Mouse (Mus musculus): ENCODE data around the gene Ptcd3. TPM values are rescaled to one million over a fixed set of nuclear protein-coding genes. Genes with fewer than 3 reads are reported as not detected.

The Ptcd3 gene
- 10 to 100 TPM; 74.3 to 74.8 TPM for total RNA-seq (2021)
- long read RNA-seq, experiment 1, partial matches to known transcripts, result 3 of 59 reads
- long read RNA-seq, experiment 1, other reads (novel, unspliced or antisense), result 56 of 59 reads
- long read RNA-seq, experiment 2, partial matches to known transcripts, result 2 of 20 reads
- long read RNA-seq, experiment 2, other reads (novel, unspliced or antisense), result 18 of 20 reads

DNA sequence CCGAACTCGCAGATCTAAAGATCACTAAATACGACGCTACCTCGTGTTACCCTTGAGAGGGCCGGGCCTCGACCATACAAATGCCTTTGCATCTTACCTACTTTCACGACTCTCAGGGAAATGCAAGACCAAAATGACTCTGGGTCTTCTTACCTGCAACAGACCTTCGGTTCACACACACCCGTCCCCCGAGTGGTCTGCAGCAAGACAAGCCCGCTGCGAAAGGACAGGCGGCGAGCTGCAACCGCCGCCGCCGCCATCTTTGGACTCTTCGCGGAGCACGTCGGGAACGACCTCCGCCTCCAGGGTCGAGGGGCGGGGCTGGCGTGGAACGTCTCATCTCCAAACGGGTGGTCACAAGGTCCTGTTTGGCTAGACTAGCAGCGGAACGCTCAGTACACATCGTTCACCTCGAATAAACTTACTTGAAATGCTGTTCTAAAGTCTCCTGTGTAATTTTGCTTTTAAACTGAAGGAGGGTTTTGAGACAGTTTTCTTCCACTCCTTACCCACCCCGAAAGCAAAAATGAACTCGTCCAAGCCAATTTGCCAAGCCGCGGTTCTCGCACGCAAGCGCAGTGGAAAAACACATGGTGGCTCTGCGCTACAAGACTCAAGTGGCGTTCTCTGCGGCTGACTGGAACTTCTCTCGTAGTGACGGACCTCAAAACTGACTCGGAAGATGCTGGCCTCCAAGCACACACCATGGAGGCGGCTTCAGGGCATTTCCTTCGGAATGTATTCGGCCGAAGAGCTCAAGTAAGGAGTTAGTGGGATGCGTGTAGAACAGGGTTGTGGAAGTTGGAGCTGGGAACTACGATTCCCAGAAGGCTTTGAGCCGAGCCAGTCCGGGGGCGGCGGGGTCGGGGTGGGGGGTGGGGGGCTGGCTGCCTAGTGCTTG is at the start of gene Ptcd3, which contains the start of gene Polr1a:
Gene Ptcd3, minus strand, starts transcription at position 270 of the 901 bp plus-strand sequence.
Gene Polr1a, plus strand, starts transcription at position 573 of the 901 bp plus-strand sequence.
- Histone ChIP-seq H3K4me3 (peak within 1 kb of the TSS; percentile 68), H3K27ac (peak within 1 kb of the TSS; percentile 100)
- peak; percentile 88 to 92 for DNase-seq (ENCODE audit: extremely low spot score in 1 of 2, low spot score in 2 of 2)
- intact Hi-C loops (cut with DNase I), result loop anchor here (10.0 kb wide), 1 partner anchor 426 kb away; no protein-coding TSS in a partner anchor
- no peak; the same call in 1 of the 2 replicates for TF ChIP-seq CTCF (IDR thresholded peaks at IDR 0.05)

DNA sequence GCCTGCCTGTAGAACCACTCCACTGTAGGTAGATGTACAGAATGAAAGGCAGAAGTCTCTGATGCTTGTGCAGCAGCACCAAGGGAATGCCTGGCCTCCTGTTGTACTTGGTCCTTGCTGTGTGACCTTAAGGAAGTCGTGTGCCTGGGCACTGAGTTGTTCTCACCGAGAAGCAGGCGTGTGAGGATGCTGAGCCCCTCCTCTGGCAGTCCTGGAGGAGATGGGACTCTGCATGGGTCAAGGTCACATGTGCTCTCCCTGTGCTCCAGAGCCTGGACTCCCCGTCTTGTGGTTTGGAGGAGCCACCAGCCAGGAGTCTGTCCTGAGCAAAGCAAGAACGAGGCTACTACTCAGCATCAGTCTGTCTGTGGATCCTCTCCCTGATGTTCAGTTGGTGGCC is 42.6 kb upstream of the Ptcd3 start:
- no peak for TF ChIP-seq CTCF (IDR thresholded peaks at IDR 0.05)
- no peak for DNase-seq (ENCODE audit: extremely low spot score in 1 of 2, low spot score in 2 of 2)
- H3K4me3 ChIP-seq, result no peak overlapping the region
- intact Hi-C loops (cut with DNase I), result no loop called here
- H3K27ac ChIP-seq, result no peak overlapping the region

DNA sequence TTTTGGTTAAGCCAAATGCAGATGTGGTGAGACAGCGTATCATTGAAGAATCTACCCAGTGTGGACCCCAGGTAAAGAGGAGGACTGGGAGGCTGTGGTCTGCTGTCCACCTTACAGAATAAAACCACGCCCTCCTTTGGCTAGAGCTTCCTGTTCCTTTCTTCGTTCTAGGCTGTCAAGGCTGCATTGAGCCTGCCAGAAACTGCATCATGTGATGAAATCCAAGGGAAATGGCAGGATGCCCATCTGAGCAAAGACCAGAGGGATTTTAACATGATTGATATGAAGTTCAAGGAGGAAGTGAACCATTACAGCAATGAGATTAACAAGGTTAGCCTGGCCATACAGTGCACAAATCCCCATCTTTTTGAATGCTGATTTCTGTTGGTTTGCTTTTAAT is 42.0 kb upstream of the Ptcd3 start:
- intact Hi-C loops (cut with DNase I), result no loop called here
- DNase-seq (ENCODE audit: extremely low spot score in 1 of 2, low spot score in 2 of 2), result no peak
- no peak for TF ChIP-seq CTCF (IDR thresholded peaks at IDR 0.05)
- Histone ChIP-seq H3K27ac (no peak overlapping the region), H3K4me3 (no peak overlapping the region)

DNA sequence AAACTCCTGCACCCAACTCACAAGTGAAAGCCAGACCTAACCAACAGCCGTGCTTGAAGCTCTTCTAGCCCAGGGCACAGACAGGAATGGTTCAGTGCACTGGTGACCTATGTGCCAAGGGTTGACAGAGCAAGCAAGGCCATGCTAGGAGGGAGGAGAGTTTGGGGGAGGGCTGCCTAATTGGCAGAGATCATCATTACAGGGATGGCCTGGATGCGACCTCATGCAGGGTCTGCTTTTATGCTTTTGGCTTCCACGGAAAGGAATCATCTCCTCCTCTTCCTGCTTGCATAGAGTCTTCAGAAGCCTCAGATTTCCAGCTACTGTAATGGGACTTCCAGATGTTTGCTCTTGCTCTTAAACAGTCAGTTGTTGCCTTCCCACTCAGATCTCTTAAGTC is 41.2 kb upstream of the Ptcd3 start:
- TF ChIP-seq CTCF (IDR thresholded peaks at IDR 0.05), result no peak
- no peak overlapping the region for H3K4me3 ChIP-seq
- H3K27ac ChIP-seq, result no peak overlapping the region
- intact Hi-C loops (cut with DNase I), result no loop called here
- DNase-seq (ENCODE audit: extremely low spot score in 1 of 2, low spot score in 2 of 2), result no peak

DNA sequence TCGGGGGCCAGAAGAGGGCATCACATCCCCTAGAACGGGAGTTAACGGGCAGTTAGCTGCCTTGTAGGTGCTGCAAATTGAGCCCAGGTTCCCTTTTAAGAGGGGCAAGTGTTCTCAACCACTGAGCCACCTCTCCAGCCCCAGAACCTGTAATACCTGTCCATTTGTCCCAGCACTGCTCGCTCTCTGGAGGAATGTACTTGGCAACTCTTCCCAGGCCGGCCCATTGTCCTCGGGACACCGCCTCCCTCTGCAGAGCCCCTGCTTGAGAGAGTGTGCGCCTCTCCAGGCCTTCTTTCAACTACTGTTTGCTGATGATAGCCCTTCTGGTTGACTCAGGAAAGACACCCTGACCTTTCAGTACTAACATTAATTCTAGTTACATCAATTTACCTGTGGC is 37.6 kb upstream of the Ptcd3 start:
- no peak overlapping the region for H3K27ac ChIP-seq
- no peak overlapping the region for H3K4me3 ChIP-seq
- TF ChIP-seq CTCF (IDR thresholded peaks at IDR 0.05), result no peak; the same call in 1 of the 2 replicates
- intact Hi-C loops (cut with DNase I), result no loop called here
- DNase-seq (ENCODE audit: extremely low spot score in 1 of 2, low spot score in 2 of 2), result no peak

DNA sequence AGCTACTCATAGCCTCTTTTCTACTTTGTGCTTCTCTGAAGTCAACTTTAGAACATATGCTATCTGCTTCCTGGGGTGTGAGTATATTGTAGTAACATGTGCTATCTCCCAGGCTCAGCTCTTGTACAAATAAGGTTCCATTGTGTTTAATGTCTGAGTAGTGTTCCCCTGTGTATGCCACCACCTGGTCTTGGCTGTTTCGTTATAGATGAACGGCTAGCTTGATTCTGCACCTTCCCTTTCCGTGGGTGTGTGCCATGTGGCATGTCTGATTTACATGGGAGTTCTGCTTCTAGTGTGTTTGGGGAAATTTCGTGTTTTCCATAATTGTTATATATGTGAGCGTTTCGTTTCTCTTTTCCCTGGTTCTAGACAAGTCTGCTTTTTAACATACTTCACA is 36.6 kb upstream of the Ptcd3 start:
- Histone ChIP-seq H3K4me3 (no peak overlapping the region), H3K27ac (no peak overlapping the region)
- TF ChIP-seq CTCF (IDR thresholded peaks at IDR 0.05), result no peak
- no peak for DNase-seq (ENCODE audit: extremely low spot score in 1 of 2, low spot score in 2 of 2)
- intact Hi-C loops (cut with DNase I), result no loop called here

DNA sequence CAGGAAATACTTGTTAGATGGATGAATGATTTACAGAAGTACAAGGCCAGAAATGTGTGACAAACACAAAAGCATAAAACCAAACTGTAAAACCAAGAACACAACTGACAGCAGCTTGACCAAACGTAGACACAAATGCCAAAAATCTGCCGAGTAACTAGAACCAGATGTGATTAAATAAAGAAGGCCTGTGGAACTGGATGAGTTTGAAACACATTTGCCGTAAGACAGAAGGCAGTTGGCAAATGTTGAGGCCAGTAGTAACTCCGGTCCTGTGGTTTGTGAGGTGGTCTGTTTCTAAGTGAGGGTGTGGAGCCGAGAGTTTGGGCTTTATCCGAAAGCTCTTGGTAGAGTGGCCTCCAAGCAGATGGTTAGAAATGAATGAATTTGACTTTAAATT is 32.4 kb upstream of the Ptcd3 start:
- intact Hi-C loops (cut with DNase I), result no loop called here
- no peak for TF ChIP-seq CTCF (IDR thresholded peaks at IDR 0.05)
- Histone ChIP-seq H3K4me3 (no peak overlapping the region), H3K27ac (no peak overlapping the region)
- no peak for DNase-seq (ENCODE audit: extremely low spot score in 1 of 2, low spot score in 2 of 2)

DNA sequence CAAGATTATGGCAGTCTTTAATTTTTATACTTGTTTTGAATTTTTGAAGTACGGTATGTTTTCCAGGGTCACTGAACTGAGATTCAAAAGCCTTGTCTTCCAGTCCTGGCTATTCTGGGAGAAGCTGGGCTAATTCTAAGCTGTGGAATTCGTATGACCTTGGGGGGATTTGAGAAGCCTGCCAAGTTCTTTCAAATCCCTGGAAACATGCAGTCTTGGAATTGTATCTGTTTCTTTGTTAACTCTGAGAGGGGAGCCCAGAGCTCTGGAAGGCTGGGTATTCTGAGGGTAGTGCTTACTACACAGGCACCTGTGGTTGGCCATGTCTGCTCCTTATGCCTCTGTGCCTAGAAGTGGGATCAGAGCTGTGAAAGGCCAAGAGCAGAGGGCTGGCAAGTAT is 27.2 kb upstream of the Ptcd3 start:
- no peak for DNase-seq (ENCODE audit: extremely low spot score in 1 of 2, low spot score in 2 of 2)
- Histone ChIP-seq H3K4me3 (no peak overlapping the region), H3K27ac (no peak overlapping the region)
- intact Hi-C loops (cut with DNase I), result no loop called here
- no peak for TF ChIP-seq CTCF (IDR thresholded peaks at IDR 0.05)

DNA sequence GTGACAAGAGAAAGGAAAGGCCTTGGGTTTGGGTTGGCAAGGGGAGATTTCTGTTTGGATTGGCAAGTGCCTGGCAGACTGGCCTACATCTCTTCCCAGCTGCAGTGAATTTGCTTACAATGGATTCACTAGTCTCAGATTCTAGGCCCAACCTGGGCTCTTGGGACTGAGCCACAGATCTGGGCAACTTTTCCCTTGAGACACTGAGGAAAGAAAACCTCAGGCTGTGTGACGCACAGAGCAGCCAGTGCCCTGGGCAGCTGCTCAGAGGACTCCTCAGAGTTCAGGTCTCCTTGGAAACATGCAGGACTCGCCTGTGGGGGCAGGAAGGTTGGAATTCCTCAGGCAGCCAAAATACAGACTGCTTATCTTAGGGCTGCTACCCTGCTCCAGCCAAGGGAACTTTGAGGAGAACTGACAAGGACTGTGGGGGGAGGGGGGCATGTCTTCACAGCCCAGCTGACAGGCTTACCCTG is 25.6 kb upstream of the Ptcd3 start:
- H3K4me3 ChIP-seq, result no peak overlapping the region
- no peak for TF ChIP-seq CTCF (IDR thresholded peaks at IDR 0.05)
- H3K27ac ChIP-seq, result no peak overlapping the region
- no peak for DNase-seq (ENCODE audit: extremely low spot score in 1 of 2, low spot score in 2 of 2)
- intact Hi-C loops (cut with DNase I), result no loop called here

DNA sequence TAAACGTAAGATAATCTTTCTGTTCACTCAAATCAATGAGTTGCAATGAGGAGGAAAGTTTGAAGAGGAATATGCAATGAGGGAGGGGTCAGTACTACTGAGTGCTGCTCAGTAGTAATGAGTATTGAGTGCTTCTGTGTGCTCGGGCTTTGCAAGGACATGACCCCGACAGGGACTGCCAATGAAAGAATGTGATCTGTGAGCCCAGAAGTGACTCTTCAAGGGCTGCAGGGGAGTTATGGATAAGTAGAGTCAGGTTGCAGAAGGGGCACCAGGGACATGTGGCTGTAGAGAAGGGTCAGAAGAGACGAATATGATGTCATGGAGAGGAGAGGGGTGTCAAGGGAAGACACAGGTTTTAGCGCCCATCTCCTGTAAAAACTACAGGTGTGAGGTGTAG is 23.8 kb upstream of the Ptcd3 start:
- intact Hi-C loops (cut with DNase I), result no loop called here

DNA sequence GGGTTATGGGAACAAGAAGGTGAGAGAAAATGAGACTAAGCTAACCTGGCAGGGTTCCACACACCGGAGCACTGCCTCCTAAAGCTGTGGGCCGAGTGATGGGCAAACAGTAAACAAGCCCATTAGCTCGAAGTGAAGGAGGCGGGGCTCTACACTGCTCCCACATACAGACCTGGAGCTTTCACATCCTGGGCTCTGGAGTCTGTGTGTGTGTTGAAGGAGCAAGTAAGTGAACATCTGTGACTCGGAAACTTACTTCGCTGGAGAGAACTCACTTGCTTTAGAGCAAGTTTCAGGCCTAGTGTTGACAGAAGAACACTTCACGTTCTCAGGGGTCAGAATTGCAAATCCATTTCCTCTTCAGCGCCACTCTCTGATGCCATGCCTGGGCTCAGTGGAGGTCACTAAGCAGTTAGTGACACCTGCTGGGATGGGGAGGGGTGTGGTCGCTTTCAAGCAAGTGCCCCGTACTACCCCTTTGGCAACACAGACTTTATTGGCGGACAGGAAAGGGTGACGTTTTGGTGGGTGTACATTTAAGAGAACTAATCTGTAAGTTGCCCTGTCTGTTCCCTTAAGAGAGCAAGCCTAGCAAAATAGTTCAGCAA is 22.4 kb upstream of the Ptcd3 start:
- no peak for DNase-seq (ENCODE audit: extremely low spot score in 1 of 2, low spot score in 2 of 2)
- TF ChIP-seq CTCF (IDR thresholded peaks at IDR 0.05), result no peak
- no peak overlapping the region for H3K27ac ChIP-seq
- intact Hi-C loops (cut with DNase I), result no loop called here
- no peak overlapping the region for H3K4me3 ChIP-seq

More for the DNA sequence above, 23.8 kb upstream of the Ptcd3 start:
- no peak for TF ChIP-seq CTCF (IDR thresholded peaks at IDR 0.05)
- DNase-seq (ENCODE audit: extremely low spot score in 1 of 2, low spot score in 2 of 2), result no peak
- Histone ChIP-seq H3K4me3 (no peak overlapping the region), H3K27ac (no peak overlapping the region)

DNA sequence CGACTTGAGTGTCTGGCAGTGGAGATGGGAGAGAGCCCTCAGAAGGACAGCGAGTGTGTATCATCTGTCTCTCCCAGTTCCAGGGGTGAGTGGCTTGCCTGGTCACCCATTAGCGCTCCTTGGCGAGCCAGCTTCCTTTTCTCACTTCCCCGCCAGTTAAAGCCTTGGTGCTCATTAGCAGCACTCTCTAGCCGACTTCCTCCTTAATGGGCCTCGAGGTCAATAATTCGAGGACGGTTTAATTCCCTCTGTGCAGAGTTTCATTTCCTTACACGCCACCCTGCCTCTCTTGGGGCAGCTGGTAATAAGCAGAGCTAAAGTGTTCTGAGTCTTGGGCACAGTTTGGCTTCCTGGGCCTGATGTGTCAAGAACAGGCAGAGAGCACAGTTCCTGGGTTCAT is 21.5 kb upstream of the Ptcd3 start:
- no peak for DNase-seq (ENCODE audit: extremely low spot score in 1 of 2, low spot score in 2 of 2)
- Histone ChIP-seq H3K4me3 (no peak overlapping the region), H3K27ac (no peak overlapping the region)
- no peak for TF ChIP-seq CTCF (IDR thresholded peaks at IDR 0.05)
- intact Hi-C loops (cut with DNase I), result no loop called here

All from left cerebral cortex, adult 2 months (tissue).